Mouse (Mus musculus) adrenal gland (tissue): ENCODE data around the gene Denr.

Experiments used
- intact Hi-C: fragments of 180-260 bp; cut with DNase I; formaldehyde crosslinking; loops from one replicate; pipeline ENCODE4 v1.15.1; 2025

The Denr gene

DNA sequence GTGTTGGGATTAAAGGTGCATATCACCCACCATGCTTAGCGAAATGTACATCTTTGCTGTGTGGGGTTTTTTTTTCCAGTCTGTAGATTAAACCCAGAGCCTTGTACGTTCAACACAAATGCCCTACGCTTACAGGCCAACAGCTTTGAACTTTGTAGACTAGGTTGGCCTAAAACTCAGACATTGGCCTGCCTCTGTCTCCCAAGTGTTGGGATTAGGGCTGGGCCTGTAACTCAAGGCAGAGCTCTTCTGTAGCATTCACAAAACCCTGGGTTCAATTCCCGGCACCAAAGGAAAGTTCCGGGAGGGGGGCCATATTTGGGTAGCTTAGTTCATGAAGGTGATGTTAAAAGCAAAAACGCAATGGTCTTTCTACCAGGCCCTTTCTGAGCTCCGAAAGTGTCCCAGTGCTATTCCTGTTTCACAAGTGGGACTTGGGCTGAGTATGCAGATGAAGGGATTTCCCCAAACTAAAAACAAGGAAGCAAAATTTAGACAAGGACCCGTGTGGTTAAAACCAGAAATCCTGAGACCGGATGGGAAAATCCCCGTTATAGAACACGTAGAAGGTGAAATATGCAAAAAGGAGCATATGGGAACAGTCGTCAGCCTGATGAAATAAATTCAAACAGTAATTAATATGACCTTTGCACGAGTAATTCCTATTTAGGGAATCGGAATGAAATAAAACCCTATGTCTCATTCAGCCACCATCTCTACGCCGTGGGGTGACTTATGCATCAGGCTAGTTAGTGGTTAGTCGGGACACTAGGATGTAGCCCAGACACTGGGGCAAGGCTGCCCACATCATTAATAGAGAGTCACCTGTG, 614 bp upstream of the Denr start:
- intact Hi-C loops = loop anchor here (5.0 to 10.0 kb wide), 2 partner anchors 79 to 282 kb away; no protein-coding TSS in a partner anchor

DNA sequence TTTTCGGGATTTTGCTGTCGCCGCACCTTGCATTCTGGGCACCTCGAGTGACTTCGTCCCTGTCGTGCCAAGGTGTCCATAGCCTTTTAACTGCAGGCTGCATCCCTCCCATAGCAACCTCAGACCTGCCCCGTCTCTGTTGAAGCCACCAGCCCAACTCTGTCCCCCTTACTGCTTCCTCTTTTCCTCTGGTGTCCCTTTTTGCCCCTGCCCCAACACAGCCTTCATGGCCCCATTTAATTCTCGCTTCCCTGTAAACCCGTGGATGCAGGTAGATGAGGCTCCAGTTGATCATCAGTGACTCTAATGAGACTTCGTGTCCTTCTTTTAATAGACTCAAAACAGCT, 629 bp downstream of the Denr start:
- intact Hi-C loops = loop anchor here (1.0 to 10.0 kb wide), 3 partner anchors 80 to 283 kb away; partner anchors contain the start of genes Kntc1 and Rsrc2

DNA sequence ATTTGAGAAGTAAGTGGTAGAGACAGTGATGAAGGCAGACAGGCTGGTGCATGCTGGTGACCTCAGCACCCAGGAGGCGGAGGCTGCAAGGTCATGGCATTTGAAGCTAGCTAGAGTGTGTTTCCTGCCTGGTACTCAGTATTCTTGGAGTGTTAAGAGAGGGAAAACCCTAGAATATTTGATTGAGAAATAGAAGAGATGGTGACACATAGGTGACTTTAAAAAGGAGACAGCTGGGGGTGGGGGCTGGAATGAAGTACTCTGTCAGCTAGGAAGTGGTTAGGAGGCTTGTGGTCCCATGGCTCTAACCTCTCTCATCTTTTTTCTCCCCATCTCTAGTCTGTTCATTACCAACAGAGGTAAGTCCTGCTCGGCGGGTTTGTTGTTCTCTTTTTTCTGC, 7.9 kb downstream of the Denr start:
- intact Hi-C loops = no loop called here

DNA sequence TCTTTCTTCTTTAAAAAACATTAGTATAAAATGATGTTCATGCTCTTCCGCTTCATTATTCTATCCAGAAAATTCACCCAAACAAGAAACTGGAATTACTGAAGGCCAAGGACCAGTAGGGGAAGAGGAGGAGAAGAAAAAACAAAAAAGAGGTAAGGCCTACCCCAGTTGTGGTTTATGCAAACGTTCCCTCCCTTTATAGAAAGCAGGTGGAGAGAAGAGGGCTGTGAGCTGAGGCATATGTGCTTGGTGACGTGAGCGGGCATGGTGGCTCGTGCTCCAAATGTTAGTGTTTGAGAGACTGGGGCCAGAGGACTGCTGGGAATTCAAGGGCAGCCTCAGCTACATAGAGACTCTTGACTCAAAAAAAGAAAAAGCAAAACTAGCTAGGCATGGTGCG, 15.1 kb downstream of the Denr start:
- intact Hi-C loops = no loop called here

DNA sequence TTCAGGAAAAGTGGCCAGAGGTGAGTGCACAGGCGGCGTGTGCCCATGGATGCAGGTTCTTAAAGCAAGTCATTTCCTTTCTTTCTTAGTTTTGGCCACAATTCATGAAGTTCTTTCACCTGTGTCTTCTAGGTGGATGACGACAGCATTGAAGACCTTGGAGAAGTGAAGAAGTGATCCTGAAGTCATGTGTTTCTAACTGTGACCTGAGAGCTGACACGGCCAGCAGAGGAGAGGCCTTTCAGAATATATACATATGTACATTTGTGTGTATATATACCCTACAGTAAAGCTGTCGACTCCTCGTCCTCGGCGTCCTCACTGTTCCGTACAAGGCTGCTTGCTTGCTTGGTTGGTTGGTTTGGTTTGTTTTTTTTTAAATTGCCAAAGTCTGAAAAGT, 20.1 kb downstream of the Denr start, which contains the start of gene Gm43518:
Gm43518 (plus strand) TSS at position 301 of the 400 bp plus-strand sequence.
- intact Hi-C loops = no loop called here

DNA sequence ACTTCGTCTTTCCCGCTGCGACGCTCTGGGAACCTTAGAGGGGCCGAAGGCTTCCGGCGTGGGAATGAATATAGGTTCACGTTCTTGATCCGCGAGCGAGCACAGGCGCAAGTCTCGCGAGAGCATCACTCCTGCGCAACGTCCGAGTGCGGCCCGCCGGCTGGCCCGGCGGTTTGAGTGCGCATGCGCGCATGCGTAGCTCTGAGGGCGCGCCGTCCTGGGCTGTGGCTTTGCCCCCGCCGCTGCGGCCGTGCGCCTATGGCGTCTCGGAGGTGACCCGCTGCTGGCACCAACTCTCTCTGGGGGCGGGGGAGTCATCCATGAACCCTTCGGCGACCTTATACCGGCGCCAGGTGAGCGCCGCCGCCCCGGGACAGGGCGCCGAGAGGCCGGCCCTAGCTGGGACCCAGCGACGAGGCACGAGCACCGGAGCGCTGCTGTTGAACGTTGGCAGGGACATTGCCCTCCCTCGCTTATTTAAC, 23.6 kb downstream of the Denr start, which contains the start of gene Ccdc62:
Ccdc62 (plus strand) TSS at position 172 of the 482 bp plus-strand sequence.
- intact Hi-C loops = no loop called here

DNA sequence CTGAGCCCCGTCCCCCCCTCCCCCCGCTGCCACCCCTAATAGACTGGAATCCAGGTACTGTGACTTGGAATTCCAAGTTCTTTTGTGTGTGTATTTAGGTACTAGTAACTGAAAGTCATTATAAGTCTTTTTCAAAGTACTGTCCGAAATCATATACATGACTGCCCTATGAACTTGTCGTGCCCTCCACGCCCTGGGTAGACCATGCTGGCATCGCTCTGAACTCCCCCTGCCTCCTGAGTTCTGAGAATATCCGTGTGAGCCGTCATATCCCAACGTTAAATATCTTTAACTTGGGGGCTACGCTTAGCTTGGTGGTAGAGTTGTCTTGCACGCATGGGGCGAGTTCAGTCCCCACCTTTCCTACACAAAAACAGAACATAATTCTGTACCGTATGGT, 24.2 kb downstream of the Denr start:
- intact Hi-C loops = no loop called here

DNA sequence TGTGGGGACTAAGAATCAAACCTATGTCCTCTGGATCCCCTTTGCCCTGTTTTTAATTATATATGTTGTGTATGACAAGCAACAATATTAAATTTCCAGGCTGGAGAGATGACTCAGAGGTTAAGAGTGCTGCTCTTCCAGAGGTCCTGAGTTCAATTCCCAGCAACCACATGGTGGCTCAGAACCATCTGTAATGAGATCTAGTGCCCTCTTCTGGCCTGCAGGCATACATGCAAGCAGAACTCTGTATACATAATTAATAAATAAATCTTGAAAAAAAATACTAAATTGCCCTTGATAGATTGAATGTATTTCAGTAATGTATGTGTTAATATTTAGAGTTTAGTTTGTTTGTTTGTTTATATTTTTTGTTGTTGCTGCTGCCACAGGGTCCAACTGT, 26.0 kb downstream of the Denr start:
- intact Hi-C loops = no loop called here

DNA sequence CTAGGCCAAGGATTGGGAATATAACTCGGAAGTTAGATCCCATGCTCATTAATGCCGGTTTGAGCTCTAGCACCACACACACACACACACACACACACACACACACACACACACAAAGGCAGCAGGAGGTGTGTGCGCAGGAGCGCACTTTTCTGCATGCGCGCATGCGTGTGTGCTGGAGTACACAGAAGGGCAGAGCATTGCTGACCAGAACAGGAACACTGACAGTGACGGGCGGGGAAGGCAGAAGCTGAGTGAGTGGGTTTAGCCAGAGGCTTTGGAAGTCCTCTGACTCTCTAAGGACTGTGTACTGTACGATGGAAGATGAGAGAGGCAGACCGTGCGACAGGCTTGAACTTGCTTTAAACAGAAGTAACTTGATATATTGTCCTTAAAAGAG, 26.6 kb downstream of the Denr start:
- intact Hi-C loops = no loop called here

DNA sequence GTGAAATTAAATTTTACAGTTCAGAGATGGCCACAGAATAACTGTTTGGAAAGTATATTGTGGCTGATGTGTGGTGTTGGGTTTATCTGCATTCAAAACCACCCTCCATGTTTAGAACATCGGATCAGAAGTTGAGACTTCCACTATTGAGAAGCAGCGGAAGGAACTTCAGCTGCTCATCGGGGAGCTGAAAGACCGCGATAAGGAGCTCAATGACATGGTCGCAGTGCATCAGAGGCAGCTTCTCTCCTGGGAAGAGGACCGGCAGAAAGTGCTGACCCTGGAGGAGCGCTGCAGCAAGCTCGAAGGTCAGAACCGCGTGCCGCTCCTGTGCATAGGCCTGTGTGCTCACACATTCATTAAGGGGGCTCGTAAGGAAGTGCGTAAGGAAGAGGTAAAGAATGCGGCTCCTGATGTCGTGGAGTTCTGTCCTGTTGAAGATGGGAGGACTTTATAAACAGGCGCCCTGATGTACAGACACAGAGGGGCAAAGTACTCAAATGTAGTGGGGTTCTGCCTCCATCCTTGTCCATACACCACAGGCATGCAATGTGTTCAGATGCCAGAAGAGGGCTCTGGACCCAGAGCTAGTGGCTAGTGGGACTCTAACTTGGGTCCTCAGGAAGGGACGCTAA, 27.1 kb downstream of the Denr start:
- intact Hi-C loops = no loop called here

DNA sequence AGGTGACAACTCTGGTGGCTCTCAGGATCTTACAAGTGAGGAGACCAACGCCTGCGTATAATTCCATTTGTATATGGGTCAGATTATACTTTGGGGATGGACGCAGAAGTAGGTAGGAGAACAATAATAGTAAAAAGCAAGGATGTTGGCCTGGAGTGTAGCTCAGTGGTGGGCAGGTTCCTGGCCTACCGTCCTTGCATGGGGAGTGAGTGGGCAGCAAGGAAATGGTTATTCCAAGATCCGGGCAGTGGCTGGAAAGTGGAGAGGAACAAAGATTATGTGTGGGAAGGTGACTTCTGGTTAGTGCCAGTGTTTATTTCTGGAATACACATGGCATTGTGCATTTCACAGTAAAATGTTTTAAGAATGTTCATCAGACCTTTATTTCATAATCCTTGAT, 29.0 kb downstream of the Denr start:
- intact Hi-C loops = no loop called here

DNA sequence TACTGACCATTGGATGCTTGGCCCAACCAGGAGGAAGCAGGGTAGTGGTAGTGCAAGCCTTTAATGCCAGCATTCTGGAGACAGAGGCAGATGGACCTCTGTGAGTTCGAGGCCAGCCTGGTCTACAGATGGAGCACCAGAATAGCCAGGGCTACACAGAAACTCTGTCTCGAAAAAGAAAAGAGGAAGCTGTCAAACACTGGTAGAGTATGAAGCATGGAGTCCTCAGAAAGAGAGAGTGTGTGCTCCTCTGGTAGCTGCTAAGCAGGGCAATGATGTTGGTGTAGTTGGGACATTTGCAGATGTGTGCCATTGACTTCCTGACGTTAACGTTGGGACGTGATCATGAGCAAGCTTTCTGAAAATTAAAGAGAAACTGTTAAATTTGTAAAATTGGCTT, 31.5 kb downstream of the Denr start:
- intact Hi-C loops = no loop called here

DNA sequence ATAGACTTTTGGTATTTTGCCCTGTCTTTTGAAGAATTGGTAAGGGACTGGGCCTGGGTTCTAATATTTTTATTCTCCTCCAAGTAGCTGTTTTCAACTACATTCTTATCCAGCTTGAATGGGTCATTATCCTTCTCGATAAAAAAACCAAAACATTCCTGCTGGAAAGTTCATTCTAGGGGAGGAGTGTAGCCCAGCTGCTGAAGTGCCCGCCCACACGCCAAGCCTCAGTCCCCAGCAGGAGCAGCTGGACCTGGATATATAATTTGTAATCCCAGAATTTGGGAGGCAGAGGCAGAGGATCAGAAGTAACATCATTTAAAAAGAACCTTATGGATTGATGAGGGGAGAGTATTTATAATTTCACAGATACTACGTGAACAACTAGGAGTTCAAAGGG, 39.6 kb downstream of the Denr start:
- intact Hi-C loops = loop anchor here (2.0 to 5.0 kb wide), 2 partner anchors 46 to 136 kb away; no protein-coding TSS in a partner anchor

DNA sequence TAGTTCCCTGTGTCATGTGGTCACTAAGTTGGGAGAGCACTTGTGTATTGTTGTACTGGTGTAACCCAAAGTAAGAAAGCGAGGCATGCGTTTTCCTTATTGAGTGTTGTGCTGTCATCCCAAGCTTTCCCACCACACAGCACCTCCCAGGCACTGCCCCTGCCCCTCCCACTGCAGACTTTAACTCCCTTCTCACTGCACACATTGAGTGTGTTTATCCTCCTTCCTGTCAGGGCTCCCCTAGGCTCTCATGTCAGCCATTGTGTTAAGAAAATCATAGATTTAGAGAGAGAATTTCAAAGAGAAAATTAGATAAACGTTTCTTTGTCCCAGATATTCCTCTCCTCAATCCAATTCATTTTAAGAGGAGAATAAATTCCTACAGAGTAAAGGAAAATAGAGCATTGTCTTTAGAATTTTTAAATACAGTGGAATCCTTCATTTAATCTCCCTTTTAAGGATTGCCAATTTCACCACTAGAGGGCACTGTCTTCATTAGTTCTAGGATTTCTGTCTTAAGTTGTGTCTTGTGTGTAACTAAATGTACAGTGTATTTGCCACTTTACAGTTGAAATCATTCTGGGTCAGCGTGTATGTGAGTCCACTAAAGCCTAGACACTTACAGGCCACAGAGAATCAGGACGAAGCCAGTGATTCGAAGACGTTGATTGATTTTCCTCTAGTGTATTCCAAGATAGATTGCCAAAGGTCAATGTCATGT, 40.2 kb downstream of the Denr start:
- intact Hi-C loops = loop anchor here (2.0 to 5.0 kb wide), 2 partner anchors 46 to 135 kb away; no protein-coding TSS in a partner anchor

DNA sequence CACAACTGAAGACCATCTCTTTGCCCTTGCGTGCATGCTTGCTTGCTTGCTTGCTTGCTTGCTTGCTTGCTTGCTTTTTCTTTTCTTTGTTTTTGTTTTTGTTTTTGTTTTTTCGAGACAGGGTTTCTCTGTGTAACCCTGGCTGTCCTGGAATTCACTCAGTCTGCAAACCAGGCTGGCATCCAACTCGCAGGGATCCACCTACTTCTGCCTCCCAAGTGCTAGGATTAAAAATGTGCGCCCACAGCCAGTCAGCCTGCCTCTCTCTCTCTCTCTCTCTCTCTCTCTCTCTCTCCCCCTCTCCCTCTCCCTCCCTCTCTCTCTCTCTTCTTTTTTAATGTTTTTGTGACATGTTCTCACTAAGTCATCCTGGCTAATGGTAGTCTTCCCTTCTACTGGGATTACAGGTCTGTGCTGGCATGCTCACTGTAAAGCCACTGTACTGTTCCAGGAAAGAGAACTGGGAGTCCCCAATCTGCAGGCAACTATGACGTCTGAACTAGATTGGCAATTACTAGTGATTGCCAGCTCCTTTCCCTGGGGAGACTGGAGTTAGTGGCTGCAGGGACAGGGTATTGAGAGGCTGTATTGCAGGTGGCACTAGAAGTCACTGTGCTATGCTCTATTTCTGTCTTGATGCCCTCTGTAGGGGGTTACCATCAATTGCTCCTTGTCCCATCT, 45.5 kb downstream of the Denr start:
- intact Hi-C loops = no loop called here

DNA sequence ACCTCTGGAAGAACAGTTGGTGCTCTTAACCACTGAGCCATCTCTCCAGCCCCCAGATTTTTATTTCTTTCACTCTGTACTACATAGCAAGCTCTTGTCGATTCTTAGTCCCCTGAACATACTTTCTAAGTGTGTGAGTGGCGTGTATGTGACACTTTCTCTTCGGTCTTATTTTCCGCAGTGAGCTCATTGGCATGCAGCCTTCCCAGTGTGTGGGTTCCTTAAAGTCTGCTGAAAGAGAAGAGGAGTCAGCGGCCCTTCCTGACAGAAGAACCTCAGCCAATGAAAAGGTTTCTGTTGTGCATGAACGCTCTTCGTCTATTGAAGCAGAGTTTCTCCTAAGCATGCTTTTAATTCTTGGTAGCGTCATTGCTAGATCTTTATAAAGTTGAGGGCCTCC, 50.2 kb downstream of the Denr start:
- intact Hi-C loops = no loop called here

DNA sequence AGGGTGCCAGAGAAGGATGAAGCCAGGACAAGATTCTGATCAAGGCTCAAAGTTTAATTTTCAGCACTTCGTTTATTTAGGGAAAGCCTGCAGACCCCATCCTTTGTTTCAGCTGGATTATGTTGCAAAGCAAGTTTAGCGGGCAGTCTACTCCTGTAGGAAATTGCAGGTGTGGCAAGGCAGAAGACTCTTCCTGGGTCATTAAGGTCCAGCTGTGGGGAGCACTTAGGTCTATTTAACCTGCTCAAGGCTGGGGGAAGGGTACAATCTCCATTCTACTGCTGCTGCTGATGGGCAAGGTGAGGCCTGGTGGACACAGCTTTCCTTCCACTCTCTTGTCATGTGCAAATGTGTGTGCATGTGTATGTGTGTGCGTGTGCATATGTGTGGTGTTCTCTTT, 52.0 kb downstream of the Denr start:
- intact Hi-C loops = no loop called here

DNA sequence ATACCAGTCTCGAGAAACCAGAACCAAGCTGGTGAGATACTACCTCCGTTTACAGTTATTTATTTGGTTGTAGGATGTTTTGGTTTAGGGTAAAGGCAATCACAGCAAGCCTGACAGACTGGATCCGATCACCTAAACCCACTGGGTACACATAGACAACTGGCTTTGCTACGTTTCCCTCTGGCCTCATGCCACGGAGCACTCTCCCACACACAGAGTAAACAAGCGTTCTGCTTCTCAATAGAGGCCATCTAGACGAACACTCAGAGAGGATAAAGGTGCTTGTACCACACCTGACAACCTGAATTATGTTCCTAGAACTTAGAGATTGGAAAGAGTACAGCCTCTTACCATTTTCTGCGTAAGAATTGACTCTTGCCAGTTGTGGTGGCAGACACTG, 53.2 kb downstream of the Denr start:
- intact Hi-C loops = no loop called here

DNA sequence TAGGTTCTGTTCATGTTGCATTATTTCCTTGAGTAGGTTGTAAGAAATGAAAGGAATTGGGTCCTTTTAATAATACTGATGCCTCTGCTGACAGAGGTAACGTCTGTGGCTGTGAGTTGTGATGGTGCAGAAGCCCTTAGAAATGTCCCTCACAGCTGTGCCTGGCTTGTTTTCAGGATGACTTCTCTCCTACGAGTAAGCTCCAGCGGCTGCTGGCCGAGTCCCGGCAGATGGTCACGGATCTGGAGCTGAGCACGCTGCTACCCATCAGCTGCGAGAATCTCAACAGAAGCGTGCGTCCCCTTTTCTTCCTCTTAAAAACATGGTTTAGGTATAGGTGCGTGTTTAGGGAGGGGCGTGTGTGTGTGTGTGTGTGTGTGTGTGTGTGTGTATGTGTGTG, 54.1 kb downstream of the Denr start:
- intact Hi-C loops = no loop called here

DNA sequence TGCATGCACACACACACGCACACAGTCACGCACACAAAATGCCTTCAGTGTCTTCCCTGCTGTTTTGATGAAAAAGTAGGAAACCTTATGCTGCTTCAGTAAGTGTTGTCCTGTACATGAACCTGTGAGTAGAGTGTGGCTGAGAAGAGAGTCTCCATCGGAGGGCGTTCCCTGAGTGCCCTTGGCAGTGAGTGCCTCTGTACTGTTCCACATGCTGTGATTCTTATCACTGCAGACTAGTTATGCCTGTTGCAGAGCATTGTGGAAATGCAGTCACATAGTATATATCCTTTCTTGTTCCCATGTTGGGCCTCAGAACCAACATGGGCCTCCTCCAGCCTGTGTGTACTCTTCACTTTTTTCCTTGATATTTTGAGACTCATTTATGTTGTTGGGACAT, 57.2 kb downstream of the Denr start:
- intact Hi-C loops = no loop called here

DNA sequence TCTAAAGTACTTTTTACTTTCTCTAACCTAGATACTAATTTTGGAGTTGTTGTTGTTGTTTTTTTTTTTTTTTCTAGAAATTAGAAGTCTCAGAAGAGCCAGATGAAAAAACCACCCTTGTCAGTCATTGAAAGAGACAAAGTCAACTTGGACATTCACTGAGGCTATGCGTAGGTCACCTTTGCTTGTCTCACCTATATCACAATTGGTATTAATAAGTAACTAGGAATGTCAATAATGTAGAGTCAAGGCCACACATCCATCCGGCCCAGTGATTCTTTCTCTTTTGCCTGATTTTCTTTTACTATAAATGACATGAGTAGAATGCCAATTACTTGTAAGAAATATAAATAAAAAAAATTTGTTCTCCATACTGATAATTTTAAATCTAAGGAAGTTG, 59.8 kb downstream of the Denr start:
- intact Hi-C loops = no loop called here
